8 mouse cellular contexts compared by ENCODE assay signal in genomic region chr2:26915927-26916728, GRCm38 (mm10). TPM values are rescaled to one million over a fixed set of nuclear protein-coding genes. Genes with fewer than 3 reads are reported as not detected.
A peak's percentile ranks its signal among the peaks of the same experiment; 100 is the strongest.
DNase-seq lines count a peak whose midpoint lies in the region; ATAC-seq and TF ChIP-seq lines count a peak whose summit lies in the region.

Gene Surf2, plus strand, starts transcription at chr2:26916367.
Gene Surf1, minus strand, starts transcription at chr2:26916530.

- peak within 1 kb of the TSS; percentile 98 for H3K4me2 ChIP-seq in forebrain, embryonic 16.5 days (ENCODE audit: low read length)
- peak within 1 kb of the TSS; percentile 98 for H3K4me2 ChIP-seq in neural tube, embryonic 14.5 days (ENCODE audit: low read depth, low read length)

- no peak for TF ChIP-seq CTCF in ES-Bruce4 (IDR thresholded peaks at IDR 0.05; ENCODE audit: low read depth, low read length)
- no peak for TF ChIP-seq CTCF in testis, adult 2 months (IDR thresholded peaks at IDR 0.05; ENCODE audit: control insufficient read depth, insufficient read depth, insufficient replicate concordance, low read depth, low read length)

- DNase-seq in cerebellum, adult 18-20 months: peak; percentile 83 to 84
- peak; percentile 67 for DNase-seq in heart, postnatal 25 days (ENCODE audit: low spot score)
- peak; percentile 86 to 89 for DNase-seq in layer of hippocampus, adult 18-20 months (ENCODE audit: low spot score in 2 of 2)
- DNase-seq in lung, adult 18-20 months: peak; percentile 82 to 83

- intact Hi-C loops in heart, postnatal 25 days (cut with DNase I): loop anchor here (2.0 kb wide), 1 partner anchor 17 kb away; the partner anchor contains the start of gene Surf4

- ATAC-seq in forebrain, embryonic 16.5 days: peak; percentile 81
- ATAC-seq in neural tube, embryonic 14.5 days (ENCODE audit: low read depth): peak; percentile 84

- peaks cover 56% of the 10 kb centered on the region for H3K36me3 ChIP-seq in ES-Bruce4 (ENCODE audit: control insufficient read depth, insufficient read depth, low read length, poor library complexity, severe bottlenecking)
- peaks cover 46% of the 10 kb centered on the region for H3K36me3 ChIP-seq in forebrain, embryonic 16.5 days (ENCODE audit: control insufficient read depth, insufficient read depth)
- peaks cover 52% of the 10 kb centered on the region for H3K36me3 ChIP-seq in neural tube, embryonic 14.5 days (ENCODE audit: control insufficient read depth, insufficient read depth, low read length)
- H3K36me3 ChIP-seq in testis, adult 2 months (ENCODE audit: control insufficient read depth, insufficient read depth, low read length): no peaks in the 10 kb centered on the region; the same call in none of the 2 replicates

- peak within 1 kb of the TSS; percentile 43 for H3K9ac ChIP-seq in ES-Bruce4 (ENCODE audit: low read depth, poor library complexity, severe bottlenecking)
- peak within 1 kb of the TSS; percentile 79 for H3K9ac ChIP-seq in forebrain, embryonic 16.5 days (replicated peaks; ENCODE audit: low read depth, low read length)
- H3K9ac ChIP-seq in neural tube, embryonic 14.5 days (replicated peaks; ENCODE audit: low read depth, low read length): peak within 1 kb of the TSS; percentile 69

- TF ChIP-seq EP300 in ES-Bruce4 (IDR thresholded peaks at IDR 0.05; ENCODE audit: insufficient read depth, low read depth, low read length): no peak

- peak; percentile 84 for TF ChIP-seq POLR2A in ES-Bruce4 (IDR thresholded peaks at IDR 0.05; ENCODE audit: insufficient read depth, low read length)
- peak; percentile 85 for TF ChIP-seq POLR2A in testis, adult 2 months (IDR thresholded peaks at IDR 0.05; ENCODE audit: control insufficient read depth, low read depth, low read length)

- WGBS in forebrain, embryonic 16.5 days: 2% methylated on average over 47 of the region's 47 CpGs
- 2% methylated on average over 46 of the region's 47 CpGs for WGBS in neural tube, embryonic 14.5 days

- no peaks in the 10 kb centered on the region for H3K27me3 ChIP-seq in ES-Bruce4 (ENCODE audit: control insufficient read depth, insufficient read depth, low read length, poor library complexity, severe bottlenecking)
- no peaks in the 10 kb centered on the region for H3K27me3 ChIP-seq in forebrain, embryonic 16.5 days (replicated peaks; ENCODE audit: control insufficient read depth, insufficient read depth, low read length)
- no peaks in the 10 kb centered on the region for H3K27me3 ChIP-seq in neural tube, embryonic 14.5 days (ENCODE audit: control insufficient read depth, insufficient read depth, low read length)
- H3K27me3 ChIP-seq in testis, adult 2 months (ENCODE audit: control insufficient read depth, insufficient read depth, low read length): no peaks in the 10 kb centered on the region

- peak within 1 kb of the TSS; percentile 83 for H3K4me3 ChIP-seq in ES-Bruce4 (ENCODE audit: low read depth, low read length)
- H3K4me3 ChIP-seq in forebrain, embryonic 16.5 days (replicated peaks; ENCODE audit: low read length): peak within 1 kb of the TSS; percentile 86
- H3K4me3 ChIP-seq in neural tube, embryonic 14.5 days (ENCODE audit: low read depth, low read length): peak within 1 kb of the TSS; percentile 71
- H3K4me3 ChIP-seq in testis, adult 2 months (ENCODE audit: control insufficient read depth, low read depth, low read length): peak within 1 kb of the TSS; percentile 95

- no peaks in the 10 kb centered on the region for H3K4me1 ChIP-seq in ES-Bruce4 (ENCODE audit: control insufficient read depth, insufficient read depth, low read length)
- peaks cover 39% of the 10 kb centered on the region for H3K4me1 ChIP-seq in forebrain, embryonic 16.5 days (replicated peaks; ENCODE audit: control insufficient read depth, insufficient read depth, low read length)
- H3K4me1 ChIP-seq in neural tube, embryonic 14.5 days (ENCODE audit: control insufficient read depth, insufficient read depth, low read length): peaks cover 25% of the 10 kb centered on the region
- H3K4me1 ChIP-seq in testis, adult 2 months (ENCODE audit: control insufficient read depth, insufficient read depth, low read length): peaks cover 14% of the 10 kb centered on the region

- H3K27ac ChIP-seq in ES-Bruce4 (ENCODE audit: insufficient read depth, low read length): no peak within 1 kb of the TSS
- peak within 1 kb of the TSS; percentile 63 for H3K27ac ChIP-seq in forebrain, embryonic 16.5 days (ENCODE audit: low read length)
- peak within 1 kb of the TSS; percentile 70 for H3K27ac ChIP-seq in neural tube, embryonic 14.5 days (ENCODE audit: low read depth, low read length)
- peak within 1 kb of the TSS; percentile 71 for H3K27ac ChIP-seq in testis, adult 2 months (ENCODE audit: control insufficient read depth, insufficient read depth, low read depth, low read length)

- no peaks in the 10 kb centered on the region for H3K9me3 ChIP-seq in ES-Bruce4 (replicated peaks; ENCODE audit: control insufficient read depth, insufficient read depth, low read length, poor library complexity, severe bottlenecking)
- no peaks in the 10 kb centered on the region for H3K9me3 ChIP-seq in forebrain, embryonic 16.5 days (ENCODE audit: control insufficient read depth, low read length)
- no peaks in the 10 kb centered on the region for H3K9me3 ChIP-seq in neural tube, embryonic 14.5 days (ENCODE audit: control insufficient read depth, low read length)

RNA-seq across cellular contexts. Expression of gene Surf2, which starts in this region (rescaled TPM):
- polyA plus RNA-seq in ES-Bruce4 (2011; ENCODE audit: insufficient read depth, insufficient read length, low read depth, missing spikeins): 47.7 and 62.5 TPM in 2 replicates
- polyA plus RNA-seq in forebrain, embryonic 16.5 days (2015; fragmentation: Nextera tagmentation; extraction: Ambion mirVana): 59.7 and 62.0 TPM in 2 replicates
- 10 to 100 TPM; 14.7 to 14.8 TPM for total RNA-seq in heart, postnatal 25 days (2021)
- 10 to 100 TPM; 34.2 to 36.5 TPM for total RNA-seq in layer of hippocampus, adult 18-20 months (2021)
- 46.3 and 49.5 TPM in 2 replicates for polyA plus RNA-seq in neural tube, embryonic 14.5 days (2014; fragmentation: Nextera tagmentation; extraction: Ambion mirVana)
- 9.0 and 9.9 TPM in 2 replicates for polyA plus RNA-seq in testis, adult 2 months (2012; rRNA removed)

RNA-seq across cellular contexts. Expression of gene Surf1, which starts in this region (rescaled TPM):
- 40.6 and 41.1 TPM in 2 replicates for polyA plus RNA-seq in ES-Bruce4 (2011; ENCODE audit: insufficient read depth, insufficient read length, low read depth, missing spikeins)
- polyA plus RNA-seq in forebrain, embryonic 16.5 days (2015; fragmentation: Nextera tagmentation; extraction: Ambion mirVana): 69.9 and 82.1 TPM in 2 replicates
- 10 to 100 TPM; 49.4 to 49.7 TPM for total RNA-seq in heart, postnatal 25 days (2021)
- 100 to 1,000 TPM; 109 to 111 TPM for total RNA-seq in layer of hippocampus, adult 18-20 months (2021)
- 88.9 and 101 TPM in 2 replicates for polyA plus RNA-seq in neural tube, embryonic 14.5 days (2014; fragmentation: Nextera tagmentation; extraction: Ambion mirVana)
- 23.2 and 26.3 TPM in 2 replicates for polyA plus RNA-seq in testis, adult 2 months (2012; rRNA removed)
